Mouse (Mus musculus): Measurements from ENCODE around the gene Fundc1. TPM values are rescaled to one million over a fixed set of nuclear protein-coding genes. Genes with fewer than 3 reads are reported as not detected.

The Fundc1 gene
- 55.8 and 58.8 TPM in 2 replicates for polyA plus RNA-seq (2015; fragmentation: Nextera tagmentation; extraction: Ambion mirVana)

GRCm38 (mm10) chrX:17571621-17572459 lies at the start of gene Fundc1:
Fundc1 (minus strand) TSS chrX:17572325.
- H3K9me3 ChIP-seq (ENCODE audit: control insufficient read depth, low read length): no peaks in the 10 kb centered on the region
- H3K27me3 ChIP-seq (replicated peaks; ENCODE audit: control insufficient read depth, insufficient read depth, low read length): no peaks in the 10 kb centered on the region
- no peaks in the 10 kb centered on the region for H3K36me3 ChIP-seq (ENCODE audit: control insufficient read depth, insufficient read depth, low read length)
- peak within 1 kb of the TSS; percentile 68 for H3K9ac ChIP-seq (ENCODE audit: low read depth, low read length)
- H3K4me2 ChIP-seq (ENCODE audit: low read length): peak within 1 kb of the TSS; percentile 57
- H3K4me1 ChIP-seq (ENCODE audit: control insufficient read depth, insufficient read depth, low read depth, low read length): no peaks in the 10 kb centered on the region
- WGBS: 16% methylated on average over 25 of the region's 30 CpGs
- ATAC-seq: peak; percentile 99
- H3K27ac ChIP-seq (ENCODE audit: low read depth, low read length): peak within 1 kb of the TSS; percentile 89
- peak within 1 kb of the TSS; percentile 51 for H3K4me3 ChIP-seq (ENCODE audit: low read length)

DNA sequence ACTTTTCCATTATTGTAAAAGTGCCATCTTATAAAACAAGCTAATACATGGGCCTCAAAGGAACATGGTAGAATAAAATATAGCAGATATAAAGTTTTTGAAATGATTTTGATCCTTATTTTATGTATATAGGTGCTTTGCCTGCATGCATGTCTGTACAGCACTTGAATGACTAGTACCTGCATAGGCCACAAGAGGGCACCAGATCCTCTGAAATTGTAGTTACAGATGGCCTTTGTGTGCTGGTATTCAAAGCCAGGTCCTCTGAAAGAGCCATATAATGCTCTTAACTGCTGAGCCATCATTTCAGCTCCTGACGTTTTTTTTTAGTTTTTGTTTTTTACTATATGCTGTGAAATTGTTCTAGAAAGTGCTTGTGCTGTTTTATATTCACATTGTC lies 39.1 kb upstream of the Fundc1 start:
- H3K4me1 ChIP-seq (ENCODE audit: control insufficient read depth, insufficient read depth, low read depth, low read length): no peaks in the 10 kb centered on the region
- H3K4me3 ChIP-seq (ENCODE audit: low read length): no peak overlapping the region
- 70% methylated on average over 1 of the region's 1 CpGs for WGBS
- no peaks in the 10 kb centered on the region for H3K36me3 ChIP-seq (ENCODE audit: control insufficient read depth, insufficient read depth, low read length)
- no peak overlapping the region for H3K27ac ChIP-seq (ENCODE audit: low read depth, low read length)
- no peaks in the 10 kb centered on the region for H3K9me3 ChIP-seq (ENCODE audit: control insufficient read depth, low read length)
- no peak overlapping the region for H3K4me2 ChIP-seq (ENCODE audit: low read length)
- no peak for ATAC-seq
- H3K9ac ChIP-seq (ENCODE audit: low read depth, low read length): no peak overlapping the region
- no peaks in the 10 kb centered on the region for H3K27me3 ChIP-seq (replicated peaks; ENCODE audit: control insufficient read depth, insufficient read depth, low read length)

DNA sequence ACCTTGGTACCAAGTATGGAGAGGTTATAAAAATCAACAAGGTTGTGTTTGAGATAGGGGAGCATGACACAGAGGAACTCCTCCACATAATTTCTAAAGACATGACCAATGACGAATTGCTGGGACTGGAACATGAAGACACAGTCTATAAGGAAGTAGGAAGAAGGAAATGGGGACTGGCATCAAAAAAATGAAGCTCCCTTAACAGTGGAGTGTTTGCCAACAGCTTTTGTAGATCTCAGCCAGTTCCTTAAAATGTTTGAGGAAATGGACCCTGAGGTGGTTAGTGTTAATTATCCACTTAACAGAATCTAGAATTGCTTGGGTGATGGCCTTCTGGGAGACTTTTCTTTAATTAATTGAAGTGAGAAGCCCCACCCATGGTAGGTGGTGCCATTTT lies 36.6 kb upstream of the Fundc1 start:
- Histone ChIP-seq H3K4me1 (ENCODE audit: control insufficient read depth, insufficient read depth, low read depth, low read length) (no peaks in the 10 kb centered on the region), H3K27me3 (replicated peaks; ENCODE audit: control insufficient read depth, insufficient read depth, low read length) (no peaks in the 10 kb centered on the region), H3K9ac (ENCODE audit: low read depth, low read length) (no peak overlapping the region), H3K36me3 (ENCODE audit: control insufficient read depth, insufficient read depth, low read length) (no peaks in the 10 kb centered on the region), H3K4me2 (ENCODE audit: low read length) (no peak overlapping the region), H3K9me3 (ENCODE audit: control insufficient read depth, low read length) (no peaks in the 10 kb centered on the region), H3K27ac (ENCODE audit: low read depth, low read length) (no peak overlapping the region), H3K4me3 (ENCODE audit: low read length) (no peak overlapping the region)
- 87% methylated on average over 1 of the region's 1 CpGs for WGBS
- no peak for ATAC-seq

DNA sequence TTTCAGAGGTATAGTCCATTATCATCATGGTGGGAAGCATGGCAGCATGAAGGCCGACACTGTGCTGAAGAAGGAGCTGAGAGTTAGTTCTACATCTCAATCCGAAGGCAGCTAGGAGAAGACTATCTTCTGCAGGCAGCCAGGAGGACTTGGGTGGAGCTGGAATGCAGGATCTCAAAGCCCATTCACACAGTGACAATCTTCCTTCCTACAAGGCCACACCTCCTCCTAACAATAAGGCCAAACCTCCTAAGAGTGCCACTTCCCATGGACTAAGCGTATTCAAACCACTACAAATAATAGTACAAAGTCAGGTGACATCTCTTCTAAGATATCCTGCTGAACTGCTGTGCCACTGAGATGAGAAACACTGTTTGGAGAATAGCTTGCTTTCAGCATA lies 35.5 kb upstream of the Fundc1 start:
- no peak overlapping the region for H3K27ac ChIP-seq (ENCODE audit: low read depth, low read length)
- no peaks in the 10 kb centered on the region for H3K9me3 ChIP-seq (ENCODE audit: control insufficient read depth, low read length)
- H3K9ac ChIP-seq (ENCODE audit: low read depth, low read length): no peak overlapping the region
- no peaks in the 10 kb centered on the region for H3K36me3 ChIP-seq (ENCODE audit: control insufficient read depth, insufficient read depth, low read length)
- no peak overlapping the region for H3K4me3 ChIP-seq (ENCODE audit: low read length)
- H3K4me2 ChIP-seq (ENCODE audit: low read length): no peak overlapping the region
- no peaks in the 10 kb centered on the region for H3K4me1 ChIP-seq (ENCODE audit: control insufficient read depth, insufficient read depth, low read depth, low read length)
- 76% methylated on average over 3 of the region's 3 CpGs for WGBS
- no peak for ATAC-seq
- H3K27me3 ChIP-seq (replicated peaks; ENCODE audit: control insufficient read depth, insufficient read depth, low read length): no peaks in the 10 kb centered on the region

DNA sequence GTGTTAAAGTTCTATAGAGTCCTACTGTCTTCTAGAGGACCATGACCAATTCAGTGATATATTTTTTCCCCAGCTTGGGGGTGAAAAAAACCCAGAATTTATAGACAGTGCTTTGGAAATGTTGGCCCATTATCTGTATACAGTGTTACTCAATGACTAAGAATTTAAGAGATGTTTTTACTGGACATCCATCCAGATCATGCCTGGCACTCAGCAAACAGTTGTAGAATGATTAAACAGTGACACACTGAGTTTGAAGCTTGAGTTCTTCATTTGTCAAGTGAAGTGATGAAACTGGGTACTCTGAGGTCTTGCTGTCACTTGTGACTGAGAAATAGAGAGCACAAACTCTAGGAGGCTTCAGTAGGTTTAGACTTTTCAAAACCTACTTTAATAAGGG lies 21.2 kb upstream of the Fundc1 start:
- Histone ChIP-seq H3K4me1 (ENCODE audit: control insufficient read depth, insufficient read depth, low read depth, low read length) (no peaks in the 10 kb centered on the region), H3K36me3 (ENCODE audit: control insufficient read depth, insufficient read depth, low read length) (no peaks in the 10 kb centered on the region), H3K9ac (ENCODE audit: low read depth, low read length) (no peak overlapping the region), H3K4me3 (ENCODE audit: low read length) (no peak overlapping the region), H3K9me3 (ENCODE audit: control insufficient read depth, low read length) (no peaks in the 10 kb centered on the region), H3K27me3 (replicated peaks; ENCODE audit: control insufficient read depth, insufficient read depth, low read length) (no peaks in the 10 kb centered on the region), H3K27ac (ENCODE audit: low read depth, low read length) (no peak overlapping the region), H3K4me2 (ENCODE audit: low read length) (no peak overlapping the region)
- no peak for ATAC-seq

- Histone ChIP-seq H3K4me2 (ENCODE audit: low read length) (no peak overlapping the region), H3K36me3 (ENCODE audit: control insufficient read depth, insufficient read depth, low read length) (no peaks in the 10 kb centered on the region), H3K27ac (ENCODE audit: low read depth, low read length) (no peak overlapping the region), H3K27me3 (replicated peaks; ENCODE audit: control insufficient read depth, insufficient read depth, low read length) (no peaks in the 10 kb centered on the region), H3K4me3 (ENCODE audit: low read length) (no peak overlapping the region), H3K9me3 (ENCODE audit: control insufficient read depth, low read length) (no peaks in the 10 kb centered on the region), H3K4me1 (ENCODE audit: control insufficient read depth, insufficient read depth, low read depth, low read length) (no peaks in the 10 kb centered on the region), H3K9ac (ENCODE audit: low read depth, low read length) (no peak overlapping the region)
- WGBS: 22% methylated on average over 1 of the region's 1 CpGs
- ATAC-seq: peak; percentile 64
Measured at GRCm38 (mm10) chrX:17590745-17591144, 18.6 kb upstream of the Fundc1 start.

DNA sequence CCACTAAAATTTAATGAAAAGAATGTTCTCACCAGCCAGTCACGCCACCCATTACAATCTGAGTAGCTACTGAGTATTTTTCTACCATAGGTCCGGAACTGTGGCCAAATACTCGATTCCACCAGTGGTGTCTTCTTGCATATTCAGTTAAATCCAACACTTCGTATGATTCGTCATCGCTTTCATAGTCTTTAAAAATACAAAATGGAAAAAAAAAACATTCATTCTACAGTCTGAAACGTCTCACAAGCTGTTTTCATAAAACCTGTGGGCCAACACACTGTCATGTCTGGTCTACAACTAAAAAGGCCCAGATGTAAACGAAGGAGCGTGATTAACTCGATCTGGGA lies 879 bp downstream of the Fundc1 start:
- WGBS: 19% methylated on average over 10 of the region's 10 CpGs
- ATAC-seq: no peak

DNA sequence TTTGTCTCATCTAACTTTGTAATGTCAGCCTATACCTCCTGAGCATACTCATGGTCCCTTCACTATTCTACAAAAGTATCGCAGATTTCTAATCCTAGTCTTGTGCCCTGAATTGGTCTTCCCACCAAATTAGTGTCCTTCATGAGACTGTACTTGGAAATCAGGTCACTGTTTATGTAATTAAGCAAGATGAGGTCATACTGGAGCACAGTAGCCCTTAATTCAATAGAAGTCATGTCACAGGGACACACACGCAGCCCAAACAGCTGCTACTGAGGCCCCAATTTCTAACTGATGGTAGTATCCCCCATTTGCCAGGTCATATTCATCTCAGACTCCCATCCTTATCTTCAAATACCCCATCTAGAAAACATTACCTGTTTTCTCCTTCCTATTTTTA lies 3.5 kb downstream of the Fundc1 start:
- no peak for ATAC-seq
- Histone ChIP-seq H3K4me2 (ENCODE audit: low read length) (no peak overlapping the region), H3K4me3 (ENCODE audit: low read length) (no peak overlapping the region), H3K9ac (ENCODE audit: low read depth, low read length) (no peak overlapping the region), H3K27me3 (replicated peaks; ENCODE audit: control insufficient read depth, insufficient read depth, low read length) (no peaks in the 10 kb centered on the region), H3K9me3 (ENCODE audit: control insufficient read depth, low read length) (no peaks in the 10 kb centered on the region), H3K36me3 (ENCODE audit: control insufficient read depth, insufficient read depth, low read length) (no peaks in the 10 kb centered on the region), H3K4me1 (ENCODE audit: control insufficient read depth, insufficient read depth, low read depth, low read length) (no peaks in the 10 kb centered on the region), H3K27ac (ENCODE audit: low read depth, low read length) (no peak overlapping the region)
- 89% methylated on average over 2 of the region's 2 CpGs for WGBS

More for the DNA sequence above, 879 bp downstream of the Fundc1 start:
- no peaks in the 10 kb centered on the region for H3K9me3 ChIP-seq (ENCODE audit: control insufficient read depth, low read length)
- H3K4me3 ChIP-seq (ENCODE audit: low read length): peak overlapping the region; percentile 51
- H3K4me1 ChIP-seq (ENCODE audit: control insufficient read depth, insufficient read depth, low read depth, low read length): no peaks in the 10 kb centered on the region
- H3K9ac ChIP-seq (ENCODE audit: low read depth, low read length): peak overlapping the region; percentile 68
- H3K27me3 ChIP-seq (replicated peaks; ENCODE audit: control insufficient read depth, insufficient read depth, low read length): no peaks in the 10 kb centered on the region
- peak overlapping the region; percentile 57 for H3K4me2 ChIP-seq (ENCODE audit: low read length)
- peak overlapping the region; percentile 89 for H3K27ac ChIP-seq (ENCODE audit: low read depth, low read length)
- no peaks in the 10 kb centered on the region for H3K36me3 ChIP-seq (ENCODE audit: control insufficient read depth, insufficient read depth, low read length)

- H3K9me3 ChIP-seq (ENCODE audit: control insufficient read depth, low read length): no peaks in the 10 kb centered on the region
- no peak overlapping the region for H3K4me3 ChIP-seq (ENCODE audit: low read length)
- H3K36me3 ChIP-seq (ENCODE audit: control insufficient read depth, insufficient read depth, low read length): no peaks in the 10 kb centered on the region
- no peak overlapping the region for H3K9ac ChIP-seq (ENCODE audit: low read depth, low read length)
- H3K4me2 ChIP-seq (ENCODE audit: low read length): no peak overlapping the region
- no peak for ATAC-seq
- H3K27me3 ChIP-seq (replicated peaks; ENCODE audit: control insufficient read depth, insufficient read depth, low read length): no peaks in the 10 kb centered on the region
- H3K27ac ChIP-seq (ENCODE audit: low read depth, low read length): no peak overlapping the region
- H3K4me1 ChIP-seq (ENCODE audit: control insufficient read depth, insufficient read depth, low read depth, low read length): no peaks in the 10 kb centered on the region
Measured at GRCm38 (mm10) chrX:17565743-17566142, 6.4 kb downstream of the Fundc1 start.
